Mouse (Mus musculus) adrenal gland, postnatal 36 days (tissue): ENCODE results near the gene Dnajc5. TPM values are rescaled to one million over a fixed set of nuclear protein-coding genes. Genes with fewer than 3 reads are reported as not detected.
A peak's percentile ranks its signal among the peaks of the same experiment; 100 is the strongest.

Source experiments
- DNase-seq, 2 experiments: peaks; one replicate each; pipeline ENCODE4 v3.0.0; 2021; ENCODE audit warnings: mixed read lengths in 1 of 2
- total RNA-seq, 2 experiments: library from RNA; stranded (reverse); gene quantifications; 2 replicates each; pipeline ENCODE4 v1.2.3; 2021

The Dnajc5 gene
- total RNA-seq, 2 experiments from 2014 or later, result 92.9 to 93.7 TPM

DNA sequence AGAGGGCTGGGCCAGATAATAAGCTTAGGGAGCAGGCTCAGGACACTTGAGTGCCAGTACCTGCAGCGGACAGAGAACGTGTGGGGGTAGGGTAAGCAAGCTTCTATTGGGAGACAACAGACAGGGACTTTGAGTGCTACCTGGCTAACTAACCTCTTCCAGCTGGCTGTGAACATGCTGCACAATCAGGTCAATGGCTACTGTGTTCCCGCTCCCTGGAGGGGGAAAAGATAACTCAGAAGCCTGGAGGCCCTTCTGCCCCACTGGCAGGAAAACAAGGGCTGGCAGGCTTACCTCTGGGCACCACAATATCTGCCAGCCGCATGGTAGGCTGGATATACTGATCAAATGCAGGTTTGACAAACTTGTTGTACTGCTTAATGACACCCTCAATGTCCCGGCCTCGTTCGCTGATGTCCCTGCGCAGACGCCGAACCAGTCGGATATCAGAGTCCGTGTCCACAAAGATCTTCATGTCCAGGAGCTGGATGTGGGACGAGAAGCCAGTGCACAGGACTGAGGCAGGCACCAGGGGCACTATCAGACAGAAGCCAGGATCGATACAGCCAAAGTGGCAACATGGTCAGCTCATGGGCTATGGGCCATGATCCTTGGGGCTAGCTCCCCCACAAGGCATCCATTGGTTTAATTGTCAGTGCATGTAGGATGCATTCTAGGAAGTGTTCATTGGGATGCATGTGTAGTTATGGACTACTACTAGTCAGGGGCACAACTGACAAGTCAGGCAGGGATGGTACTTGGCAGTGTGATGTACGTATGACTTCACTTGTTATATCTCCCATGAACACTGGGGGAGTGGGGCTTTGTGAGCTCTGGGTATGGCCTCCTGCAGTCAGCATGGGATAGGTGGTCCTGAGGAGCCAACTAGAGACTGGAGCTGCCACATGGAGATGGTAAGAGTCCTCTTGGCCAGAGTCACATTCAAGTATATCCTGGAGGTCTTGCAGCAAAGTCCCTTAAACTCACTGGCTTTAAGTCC is 52.9 kb downstream of the Dnajc5 start:
- DNase-seq, result no peak

GRCm38 (mm10) chr2:181573961-181574360 is 53.7 kb downstream of the Dnajc5 start:
- DNase-seq, result no peak

- no peak for DNase-seq
These were observed 54.7 kb downstream of the Dnajc5 start for GRCm38 (mm10) chr2:181574921-181575545.

GRCm38 (mm10) chr2:181576613-181577012 is 56.3 kb downstream of the Dnajc5 start:
- no peak for DNase-seq

DNA sequence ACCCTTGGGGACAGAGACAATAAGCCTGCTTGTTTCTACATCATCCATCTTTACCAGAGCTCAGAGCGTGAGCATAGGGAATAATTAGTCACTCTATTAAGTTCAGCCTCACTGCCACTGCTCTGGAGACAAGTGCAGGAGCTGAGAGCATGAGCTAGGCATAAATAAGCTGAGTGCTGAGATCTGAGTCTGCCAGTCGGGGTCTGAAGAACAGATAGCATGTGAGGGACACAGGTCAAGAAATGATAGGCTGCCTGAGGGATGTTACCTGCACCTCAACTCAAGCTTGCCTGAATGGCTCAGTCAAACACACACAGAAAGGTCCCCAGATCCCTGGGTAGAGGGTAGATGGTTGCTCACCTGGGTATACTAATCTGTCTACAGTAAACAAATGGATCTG is 56.8 kb downstream of the Dnajc5 start:
- DNase-seq, result no peak

DNA sequence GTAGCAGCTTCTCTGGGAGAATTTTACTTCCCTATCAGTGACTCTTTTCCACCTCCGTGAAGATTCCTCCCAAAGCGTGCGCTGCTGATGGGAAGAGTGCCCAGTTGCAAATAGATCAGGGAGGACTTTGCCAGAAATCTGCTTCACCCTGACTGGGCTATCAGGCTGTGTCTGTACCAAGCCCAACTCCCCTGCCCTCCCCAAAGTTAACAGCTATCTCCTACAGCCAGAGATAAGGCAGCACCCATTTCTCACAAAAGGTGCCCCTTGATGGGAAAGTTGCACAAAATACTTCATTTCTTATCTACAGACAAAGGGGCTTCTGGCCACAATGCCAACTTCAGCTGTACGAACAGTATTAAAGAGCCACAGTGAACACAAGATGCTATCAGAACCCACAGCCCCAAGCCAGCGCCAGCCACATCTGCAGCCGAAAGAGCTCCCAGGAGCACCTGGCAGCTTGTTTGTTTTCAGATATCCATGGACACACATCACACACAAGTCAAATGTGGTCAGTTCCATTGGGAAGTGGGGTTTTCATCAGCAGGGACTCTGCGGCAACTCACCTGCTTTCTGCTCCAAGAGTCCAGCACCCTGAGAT is 57.8 kb downstream of the Dnajc5 start:
- no peak for DNase-seq

- no peak for DNase-seq
These were observed 58.7 kb downstream of the Dnajc5 start for GRCm38 (mm10) chr2:181578790-181579618.

DNA sequence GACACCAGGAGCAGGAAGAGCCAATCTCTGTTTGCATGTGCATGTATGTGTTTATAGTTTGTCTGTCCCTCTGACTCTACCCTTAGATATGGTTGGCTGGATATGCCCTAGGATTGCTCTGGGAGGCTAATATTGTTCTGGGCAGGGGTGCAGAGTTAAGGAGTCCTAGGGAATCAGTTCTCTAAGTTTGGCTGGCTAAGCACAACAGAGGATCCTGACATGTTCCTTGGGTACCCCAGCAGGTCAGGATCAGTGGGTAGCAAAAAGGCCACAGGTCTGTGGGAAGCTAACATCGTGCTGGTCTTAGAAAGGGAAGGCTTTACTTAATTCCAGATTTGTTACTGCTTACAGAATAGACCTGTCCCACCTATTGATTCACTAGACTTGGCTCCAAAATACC is 59.4 kb downstream of the Dnajc5 start:
- no peak for DNase-seq

DNA sequence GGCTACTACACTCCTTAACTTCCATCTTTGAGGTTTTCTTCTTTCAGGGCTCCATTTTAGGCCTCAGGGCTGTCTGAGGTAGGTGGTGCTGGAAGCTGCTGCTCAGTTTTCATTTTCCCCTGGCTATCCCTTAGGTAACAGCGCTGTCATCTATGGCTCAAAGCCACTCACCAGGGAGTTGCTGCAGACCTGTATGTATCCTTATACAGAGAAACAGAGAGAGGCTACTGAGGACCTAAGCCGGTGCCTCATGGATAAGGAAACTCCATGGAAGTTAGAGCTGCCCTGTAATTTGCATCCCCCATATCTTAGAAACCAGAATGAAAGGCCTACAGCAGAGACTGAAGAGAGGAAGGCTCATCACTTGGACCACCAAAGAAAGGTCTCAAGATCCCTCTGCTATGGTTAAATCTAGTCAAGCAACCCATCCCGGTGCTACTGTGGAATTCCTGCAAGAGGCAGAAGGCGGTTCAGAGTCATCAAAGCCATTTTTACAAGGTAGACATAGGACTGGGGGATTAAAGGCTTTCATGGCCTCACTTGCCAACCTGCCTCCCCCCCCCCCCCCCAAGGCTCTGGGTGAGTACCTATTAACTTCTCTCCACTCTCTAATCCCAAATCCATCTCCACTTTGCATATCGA is 60.0 kb downstream of the Dnajc5 start:
- DNase-seq, result no peak

GRCm38 (mm10) chr2:181581016-181581401 is 60.7 kb downstream of the Dnajc5 start:
- peak; percentile 88 to 90 for DNase-seq

DNA sequence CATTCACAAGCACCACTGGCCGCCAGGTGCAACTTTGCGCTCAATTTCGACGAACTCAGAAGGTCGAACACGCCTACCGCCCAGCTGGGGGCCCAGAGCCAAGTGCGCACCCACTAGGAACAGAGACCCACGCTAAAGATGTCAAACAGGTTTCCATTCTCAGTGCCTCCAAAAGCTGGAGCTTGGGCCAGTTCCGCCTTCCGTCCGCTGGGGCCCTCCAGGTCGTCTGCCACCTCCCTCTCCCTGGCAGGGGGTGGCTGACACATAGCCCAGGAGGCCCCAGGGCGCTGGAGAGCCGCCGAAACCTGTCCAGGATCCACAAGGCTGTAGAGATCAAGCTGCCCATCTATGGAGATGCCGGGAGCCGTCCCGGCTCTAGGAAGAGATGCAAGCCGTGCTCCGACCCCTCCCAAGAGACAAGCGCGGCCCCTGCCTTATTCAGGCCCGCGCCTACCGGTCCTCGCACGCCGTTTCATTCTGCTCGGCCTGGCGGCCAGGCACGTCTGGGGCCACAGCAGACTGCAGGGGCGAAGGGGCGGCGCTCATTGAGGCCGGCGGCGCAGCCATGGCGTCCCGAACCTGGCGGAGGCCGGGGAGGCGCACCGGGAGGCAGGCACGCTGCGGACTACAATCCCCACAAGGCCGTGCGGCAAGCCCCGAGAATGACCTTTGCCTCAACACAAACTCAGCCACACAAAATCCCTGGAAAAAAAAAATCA is 61.3 kb downstream of the Dnajc5 start:
- DNase-seq, result peak; percentile 93 to 95

GRCm38 (mm10) chr2:181582358-181582757 is 62.1 kb downstream of the Dnajc5 start:
- DNase-seq, result no peak

DNA sequence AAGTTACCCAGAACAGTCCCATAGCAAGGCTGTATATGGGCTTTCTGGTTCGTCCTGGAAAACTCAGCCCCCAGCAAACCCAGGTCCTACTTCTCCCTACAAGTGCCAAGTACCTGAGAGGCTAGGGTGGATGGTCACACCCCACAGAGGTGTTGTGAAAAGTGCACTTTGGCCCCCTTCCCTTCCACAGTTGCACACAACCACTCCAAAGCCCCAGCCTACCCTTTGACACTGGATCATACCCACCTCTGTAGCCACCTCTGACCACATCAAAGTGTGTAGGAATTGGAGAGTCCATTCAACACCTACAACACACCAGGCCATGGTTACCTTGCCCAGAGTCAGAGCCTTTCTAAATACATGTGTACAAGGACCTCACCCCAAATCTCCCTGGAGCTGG is 62.7 kb downstream of the Dnajc5 start:
- DNase-seq, result no peak

GRCm38 (mm10) chr2:181583460-181584257 is 63.4 kb downstream of the Dnajc5 start:
- DNase-seq, result no peak

DNA sequence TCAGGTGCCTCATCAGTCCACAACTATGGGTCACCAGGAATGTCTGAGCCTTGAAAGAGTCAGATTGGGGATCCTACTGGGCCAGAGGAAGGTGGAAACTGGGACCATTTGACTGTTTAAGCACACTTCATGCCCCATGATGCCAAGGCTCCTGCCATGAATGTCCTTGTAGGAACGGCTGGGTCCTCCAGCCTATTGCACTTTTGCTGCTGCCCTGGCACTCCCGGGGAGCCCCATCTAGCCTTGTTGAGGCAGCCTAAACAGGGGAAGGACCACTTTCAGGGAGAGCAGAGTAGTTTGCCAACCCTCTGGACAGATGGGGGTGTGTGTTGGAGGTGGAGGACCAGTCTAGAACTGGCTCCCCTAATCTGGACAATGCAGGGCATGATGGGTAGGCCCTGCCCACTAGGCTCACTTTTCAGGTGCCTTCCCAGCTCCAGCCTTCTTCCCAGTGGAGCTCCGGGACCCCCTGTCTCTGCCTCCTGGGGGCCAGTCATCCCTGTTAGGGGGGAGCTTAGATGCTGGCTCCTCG is 64.2 kb downstream of the Dnajc5 start, which contains the start of gene Uckl1:
Gene Uckl1 (minus strand): TSS at position 482 of the 532 bp plus-strand sequence.
- DNase-seq, result no peak

DNA sequence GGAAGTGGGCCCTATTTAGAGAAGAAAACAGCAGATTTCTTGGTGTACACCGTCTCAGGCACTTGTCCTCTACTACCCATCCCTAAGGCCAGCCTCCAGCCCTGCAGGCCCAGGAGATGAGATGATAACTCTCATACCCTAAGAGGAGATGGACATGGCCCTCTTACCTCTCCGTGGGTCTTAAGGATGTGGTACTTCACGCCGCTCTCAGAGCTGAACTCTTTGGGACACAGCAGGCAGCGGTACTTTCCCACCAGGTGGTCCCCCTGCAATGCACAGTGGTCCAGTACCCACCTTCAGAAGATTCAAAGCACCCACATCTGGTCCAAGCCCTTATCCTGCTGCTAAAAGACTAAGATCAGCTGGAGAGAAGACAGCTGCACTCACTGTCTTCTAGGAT is 65.2 kb downstream of the Dnajc5 start:
- DNase-seq, result no peak

GRCm38 (mm10) chr2:181586124-181586523 is 65.8 kb downstream of the Dnajc5 start:
- DNase-seq, result no peak

DNA sequence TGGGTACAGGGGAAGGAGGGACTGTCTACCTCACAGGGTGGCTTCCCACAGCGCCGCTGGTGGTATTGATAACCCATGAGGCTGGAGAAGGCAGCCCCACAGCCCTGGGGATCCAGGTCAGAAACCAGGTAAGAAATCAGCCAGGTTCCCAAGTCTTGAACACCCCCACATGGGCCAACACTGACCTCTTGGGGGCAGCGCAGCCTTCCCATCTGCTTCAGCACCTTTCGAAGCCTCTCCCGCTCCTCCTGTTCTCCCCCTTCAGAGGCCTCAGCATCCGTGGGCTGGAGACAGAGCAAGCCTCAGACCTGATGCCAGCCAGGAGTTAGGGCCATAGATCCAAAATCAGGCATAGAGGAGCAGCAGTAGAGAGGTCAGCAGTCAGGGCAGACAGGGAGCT is 67.5 kb downstream of the Dnajc5 start:
- DNase-seq, result no peak

DNA sequence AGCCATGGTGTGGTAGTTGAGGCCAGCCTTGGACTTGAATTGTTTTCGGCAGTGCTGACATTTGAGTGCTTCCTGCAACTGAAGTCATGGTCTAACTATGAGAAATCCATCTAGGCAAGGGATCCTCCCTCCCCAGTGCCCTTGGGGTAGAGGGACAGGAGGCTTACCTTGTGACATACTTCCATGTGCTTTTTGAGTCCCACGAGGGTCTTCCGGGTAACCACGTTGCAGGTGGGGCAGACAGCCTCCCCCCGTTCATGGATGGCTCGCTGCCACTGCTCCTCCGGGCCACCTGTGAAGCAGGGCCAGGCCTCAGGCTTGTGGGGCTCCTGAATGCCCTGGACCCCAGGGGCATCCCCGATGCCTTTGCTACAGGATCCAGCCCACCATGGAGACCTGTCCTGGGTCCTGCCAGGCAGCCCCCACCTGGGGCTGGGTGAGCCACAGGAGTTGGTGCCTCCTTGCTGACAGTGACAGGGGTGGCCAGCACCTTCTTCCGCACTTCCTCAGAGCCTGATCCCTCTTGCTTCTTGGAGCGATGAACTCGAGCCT is 68.0 kb downstream of the Dnajc5 start:
- DNase-seq, result no peak
